Mouse (Mus musculus): ENCODE data around the gene Kctd5. TPM values are rescaled to one million over a fixed set of nuclear protein-coding genes. Genes with fewer than 3 reads are reported as not detected.

Gene Kctd5
- polyA plus RNA-seq, 1 experiment from 2014 or later: 10.3 TPM

DNA sequence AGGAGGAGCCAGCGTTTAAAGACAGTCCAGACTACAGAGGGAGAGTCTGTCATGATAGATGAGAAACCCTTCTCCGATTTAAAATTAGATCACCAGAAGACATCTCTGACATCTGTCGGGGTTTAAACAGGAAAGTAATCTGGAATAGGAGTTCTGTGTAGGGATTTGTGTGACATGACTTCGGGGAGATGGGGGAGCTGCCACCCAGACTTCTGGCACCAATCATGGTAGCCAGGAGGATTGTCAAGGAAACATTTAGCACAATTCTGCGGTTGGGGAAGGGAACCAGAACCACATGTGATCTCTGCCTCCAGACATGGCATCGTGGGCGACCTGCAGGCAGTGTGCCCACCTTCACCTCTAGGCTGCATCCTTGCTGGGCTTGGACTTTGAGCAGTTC, 43.8 kb downstream of the Kctd5 start:
- H3K36me3 ChIP-seq (ENCODE audit: control insufficient read depth, insufficient read depth): no peaks in the 10 kb centered on the region
- no peak overlapping the region for H3K9ac ChIP-seq (ENCODE audit: low read depth, low read length)
- 58% methylated on average over 7 of the region's 7 CpGs for WGBS (ENCODE audit: insufficient replicate concordance)
- H3K4me1 ChIP-seq (ENCODE audit: control insufficient read depth, low read depth, low read length): no peaks in the 10 kb centered on the region
- H3K4me3 ChIP-seq (ENCODE audit: low read depth, low read length): no peak overlapping the region
- ATAC-seq (ENCODE audit: low read depth): no peak
- H3K27ac ChIP-seq (ENCODE audit: low read length): no peak overlapping the region
- no peaks in the 10 kb centered on the region for H3K27me3 ChIP-seq (ENCODE audit: control insufficient read depth, insufficient read depth, low read depth, low read length)
- H3K4me2 ChIP-seq (ENCODE audit: low read depth, low read length): no peak overlapping the region
- no peaks in the 10 kb centered on the region for H3K9me3 ChIP-seq (replicated peaks; ENCODE audit: control insufficient read depth, low read length)

DNA sequence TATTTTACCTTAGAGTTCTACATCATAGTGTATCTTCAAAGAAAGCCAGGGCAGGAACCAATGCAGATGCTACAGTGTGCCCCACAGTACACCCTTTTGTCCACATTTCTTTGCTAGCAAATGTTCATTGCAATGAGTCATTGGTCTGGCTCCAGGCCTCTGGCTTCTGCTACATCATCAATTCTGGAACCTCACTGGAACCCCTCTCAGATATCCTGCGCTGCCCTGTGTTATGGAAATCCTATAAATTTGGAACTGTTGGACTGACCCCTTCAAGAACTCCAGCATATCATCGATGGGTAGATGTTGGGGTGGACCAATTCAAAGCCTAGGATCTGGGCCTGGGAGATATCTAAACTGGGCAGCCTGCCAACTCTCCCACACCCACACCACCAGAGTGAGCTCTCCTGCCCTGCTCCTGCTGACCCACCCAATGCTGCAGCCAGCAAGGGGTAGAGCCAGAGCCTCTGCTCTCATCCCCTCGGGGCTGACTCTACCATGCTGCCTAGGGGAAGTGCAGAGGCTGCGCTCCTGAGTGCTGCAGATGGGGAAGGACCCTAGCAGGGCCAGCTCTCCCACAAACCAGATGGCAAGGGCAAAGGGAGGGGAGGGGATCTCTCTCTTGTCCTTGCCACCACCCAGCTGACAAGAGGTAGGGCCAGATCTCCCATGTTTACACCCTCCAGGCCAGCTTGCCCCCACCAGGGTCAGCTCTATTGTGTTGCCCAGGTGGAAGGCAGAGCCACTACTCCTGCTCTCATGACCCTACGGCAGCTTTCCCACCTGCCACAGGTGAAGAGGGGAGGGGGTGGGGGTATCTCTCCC, 51.7 kb downstream of the Kctd5 start:
- ATAC-seq (ENCODE audit: low read depth): peak; percentile 59; the same call in 1 of the 2 replicates
- H3K36me3 ChIP-seq (ENCODE audit: control insufficient read depth, insufficient read depth): no peaks in the 10 kb centered on the region
- no peak overlapping the region for H3K4me2 ChIP-seq (ENCODE audit: low read depth, low read length)
- peaks cover 3% of the 10 kb centered on the region for H3K4me1 ChIP-seq (ENCODE audit: control insufficient read depth, low read depth, low read length)
- no peak overlapping the region for H3K4me3 ChIP-seq (ENCODE audit: low read depth, low read length)
- no peaks in the 10 kb centered on the region for H3K27me3 ChIP-seq (ENCODE audit: control insufficient read depth, insufficient read depth, low read depth, low read length)
- no peak overlapping the region for H3K9ac ChIP-seq (ENCODE audit: low read depth, low read length)
- 43% methylated on average over 5 of the region's 5 CpGs for WGBS (ENCODE audit: insufficient replicate concordance)
- no peak overlapping the region for H3K27ac ChIP-seq (ENCODE audit: low read length)
- H3K9me3 ChIP-seq (replicated peaks; ENCODE audit: control insufficient read depth, low read length): no peaks in the 10 kb centered on the region

DNA sequence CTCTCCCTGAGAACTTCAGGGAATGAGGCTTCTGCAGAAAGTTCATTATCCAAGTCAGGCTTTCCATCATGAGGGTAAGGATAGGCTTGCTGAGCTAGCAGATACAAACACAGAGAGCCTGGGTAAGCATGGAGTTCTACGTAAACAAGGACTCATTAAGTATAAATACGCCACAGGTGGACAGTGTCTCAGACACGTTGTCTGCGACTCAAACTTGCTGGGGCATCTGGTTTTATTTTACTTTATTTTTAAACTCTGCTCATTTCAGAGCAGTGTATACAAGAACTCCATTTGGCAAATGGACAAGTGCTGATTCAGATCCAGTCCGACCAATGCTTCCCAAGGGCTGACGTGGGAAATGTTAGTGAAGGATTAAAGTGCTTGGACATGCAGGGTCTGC, 52.6 kb downstream of the Kctd5 start:
- WGBS (ENCODE audit: insufficient replicate concordance): 70% methylated on average over 6 of the region's 6 CpGs
- ATAC-seq (ENCODE audit: low read depth): no peak
- Histone ChIP-seq H3K9ac (ENCODE audit: low read depth, low read length) (no peak overlapping the region), H3K4me2 (ENCODE audit: low read depth, low read length) (no peak overlapping the region), H3K4me3 (ENCODE audit: low read depth, low read length) (no peak overlapping the region), H3K27ac (ENCODE audit: low read length) (no peak overlapping the region), H3K9me3 (replicated peaks; ENCODE audit: control insufficient read depth, low read length) (no peaks in the 10 kb centered on the region), H3K4me1 (ENCODE audit: control insufficient read depth, low read depth, low read length) (peaks cover 3% of the 10 kb centered on the region), H3K36me3 (ENCODE audit: control insufficient read depth, insufficient read depth) (no peaks in the 10 kb centered on the region), H3K27me3 (ENCODE audit: control insufficient read depth, insufficient read depth, low read depth, low read length) (no peaks in the 10 kb centered on the region)

DNA sequence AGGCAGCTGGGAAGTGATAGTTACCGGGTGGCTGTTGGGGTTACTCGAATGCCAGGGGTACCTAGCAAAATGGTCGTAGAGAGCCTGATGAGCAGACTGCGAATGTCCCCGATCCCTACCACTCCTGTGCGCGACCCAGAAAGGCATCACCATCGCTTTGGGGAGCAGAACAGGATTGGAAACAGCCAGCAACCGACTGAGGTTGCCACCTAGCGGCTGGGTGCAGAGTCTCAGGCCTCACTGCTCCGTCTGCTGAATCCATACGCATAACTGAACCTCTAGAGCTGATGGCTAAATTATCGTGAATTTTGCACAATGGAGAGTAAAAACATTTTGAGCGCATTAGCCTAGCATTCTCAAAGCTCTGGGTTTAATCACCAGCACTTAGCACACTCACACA, 57.6 kb downstream of the Kctd5 start:
- Histone ChIP-seq H3K4me1 (ENCODE audit: control insufficient read depth, low read depth, low read length) (no peaks in the 10 kb centered on the region), H3K27me3 (ENCODE audit: control insufficient read depth, insufficient read depth, low read depth, low read length) (no peaks in the 10 kb centered on the region), H3K9me3 (replicated peaks; ENCODE audit: control insufficient read depth, low read length) (no peaks in the 10 kb centered on the region), H3K36me3 (ENCODE audit: control insufficient read depth, insufficient read depth) (no peaks in the 10 kb centered on the region), H3K4me2 (ENCODE audit: low read depth, low read length) (no peak overlapping the region), H3K27ac (ENCODE audit: low read length) (no peak overlapping the region), H3K4me3 (ENCODE audit: low read depth, low read length) (no peak overlapping the region), H3K9ac (ENCODE audit: low read depth, low read length) (no peak overlapping the region)
- WGBS (ENCODE audit: insufficient replicate concordance): 22% methylated on average over 14 of the region's 14 CpGs
- no peak for ATAC-seq (ENCODE audit: low read depth)

DNA sequence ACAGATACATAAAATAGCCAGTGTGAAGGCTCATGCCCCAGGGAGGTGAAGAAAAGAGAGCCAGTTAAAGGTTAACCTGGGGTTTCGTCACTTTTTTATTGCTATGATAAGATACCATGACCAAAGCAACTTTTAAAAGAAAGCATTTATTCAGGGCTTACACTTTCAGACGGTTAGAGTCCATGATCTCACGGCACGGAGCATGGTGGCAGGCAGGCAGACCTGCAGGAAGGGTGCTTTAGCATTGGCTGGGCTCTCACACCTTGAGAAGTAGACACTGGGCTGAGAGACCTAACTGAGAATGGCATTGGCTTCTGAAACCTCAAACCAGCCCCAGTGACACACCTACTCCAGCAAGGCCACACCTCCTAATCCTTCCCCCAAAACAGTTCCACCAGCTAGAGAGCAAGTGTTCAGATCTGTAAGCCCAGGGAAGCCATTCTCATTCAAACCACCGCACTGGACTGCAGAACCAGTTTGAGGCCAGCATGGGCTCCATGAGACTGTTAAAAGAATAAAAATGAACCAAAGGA, 58.8 kb downstream of the Kctd5 start:
- H3K36me3 ChIP-seq (ENCODE audit: control insufficient read depth, insufficient read depth): no peaks in the 10 kb centered on the region
- no peak overlapping the region for H3K4me2 ChIP-seq (ENCODE audit: low read depth, low read length)
- no peaks in the 10 kb centered on the region for H3K9me3 ChIP-seq (replicated peaks; ENCODE audit: control insufficient read depth, low read length)
- ATAC-seq (ENCODE audit: low read depth): no peak
- H3K4me1 ChIP-seq (ENCODE audit: control insufficient read depth, low read depth, low read length): no peaks in the 10 kb centered on the region
- H3K4me3 ChIP-seq (ENCODE audit: low read depth, low read length): no peak overlapping the region
- H3K27ac ChIP-seq (ENCODE audit: low read length): no peak overlapping the region
- 55% methylated on average over 5 of the region's 5 CpGs for WGBS (ENCODE audit: insufficient replicate concordance)
- H3K27me3 ChIP-seq (ENCODE audit: control insufficient read depth, insufficient read depth, low read depth, low read length): no peaks in the 10 kb centered on the region
- H3K9ac ChIP-seq (ENCODE audit: low read depth, low read length): no peak overlapping the region

DNA sequence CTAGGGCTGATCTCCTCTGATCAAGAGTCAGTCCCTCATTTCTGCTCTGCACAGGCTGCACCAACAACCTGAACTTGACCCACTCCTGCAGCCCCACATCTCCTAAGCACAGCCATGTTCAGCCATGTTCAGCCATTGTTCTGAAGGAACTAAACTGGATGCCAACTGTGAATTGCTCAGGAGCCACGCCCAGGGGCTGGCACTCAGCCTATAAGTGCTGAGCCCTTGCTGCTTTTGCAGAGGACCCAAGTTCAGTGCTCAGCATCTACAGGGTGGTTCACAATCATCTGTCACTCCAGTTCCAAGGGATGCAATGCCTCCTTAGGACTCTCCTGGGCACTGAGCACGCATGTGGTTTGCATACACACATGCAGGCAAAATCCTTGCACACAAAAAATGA, 60.4 kb downstream of the Kctd5 start:
- no peak overlapping the region for H3K4me2 ChIP-seq (ENCODE audit: low read depth, low read length)
- no peaks in the 10 kb centered on the region for H3K4me1 ChIP-seq (ENCODE audit: control insufficient read depth, low read depth, low read length)
- ATAC-seq (ENCODE audit: low read depth): no peak
- no peaks in the 10 kb centered on the region for H3K9me3 ChIP-seq (replicated peaks; ENCODE audit: control insufficient read depth, low read length)
- no peaks in the 10 kb centered on the region for H3K36me3 ChIP-seq (ENCODE audit: control insufficient read depth, insufficient read depth)
- WGBS (ENCODE audit: insufficient replicate concordance): 60% methylated on average over 2 of the region's 2 CpGs
- no peak overlapping the region for H3K27ac ChIP-seq (ENCODE audit: low read length)
- no peak overlapping the region for H3K4me3 ChIP-seq (ENCODE audit: low read depth, low read length)
- no peak overlapping the region for H3K9ac ChIP-seq (ENCODE audit: low read depth, low read length)
- no peaks in the 10 kb centered on the region for H3K27me3 ChIP-seq (ENCODE audit: control insufficient read depth, insufficient read depth, low read depth, low read length)

DNA sequence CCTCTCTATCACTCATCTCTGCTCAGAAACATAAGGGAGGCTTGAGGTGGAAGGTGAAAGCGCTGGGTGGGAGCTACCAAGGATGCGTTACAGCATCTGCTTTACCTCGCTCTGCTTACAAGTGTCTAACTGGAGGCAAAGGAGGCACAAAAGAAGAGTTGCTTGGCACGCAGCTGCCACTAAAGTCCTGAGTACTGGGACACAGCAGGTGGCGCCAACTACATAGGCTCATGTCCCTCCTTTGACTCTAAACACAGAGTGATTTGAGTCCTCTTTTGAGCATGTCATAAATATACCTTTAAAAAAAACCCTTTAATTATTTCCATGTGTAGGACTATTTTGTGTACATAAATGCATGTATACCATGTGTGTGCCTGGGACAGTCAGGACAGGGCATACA, 63.7 kb downstream of the Kctd5 start:
- WGBS (ENCODE audit: insufficient replicate concordance): 45% methylated on average over 5 of the region's 5 CpGs
- Histone ChIP-seq H3K9me3 (replicated peaks; ENCODE audit: control insufficient read depth, low read length) (no peaks in the 10 kb centered on the region), H3K36me3 (ENCODE audit: control insufficient read depth, insufficient read depth) (no peaks in the 10 kb centered on the region), H3K27me3 (ENCODE audit: control insufficient read depth, insufficient read depth, low read depth, low read length) (no peaks in the 10 kb centered on the region), H3K4me1 (ENCODE audit: control insufficient read depth, low read depth, low read length) (no peaks in the 10 kb centered on the region), H3K4me3 (ENCODE audit: low read depth, low read length) (no peak overlapping the region), H3K27ac (ENCODE audit: low read length) (no peak overlapping the region), H3K9ac (ENCODE audit: low read depth, low read length) (no peak overlapping the region), H3K4me2 (ENCODE audit: low read depth, low read length) (no peak overlapping the region)
- no peak for ATAC-seq (ENCODE audit: low read depth)

DNA sequence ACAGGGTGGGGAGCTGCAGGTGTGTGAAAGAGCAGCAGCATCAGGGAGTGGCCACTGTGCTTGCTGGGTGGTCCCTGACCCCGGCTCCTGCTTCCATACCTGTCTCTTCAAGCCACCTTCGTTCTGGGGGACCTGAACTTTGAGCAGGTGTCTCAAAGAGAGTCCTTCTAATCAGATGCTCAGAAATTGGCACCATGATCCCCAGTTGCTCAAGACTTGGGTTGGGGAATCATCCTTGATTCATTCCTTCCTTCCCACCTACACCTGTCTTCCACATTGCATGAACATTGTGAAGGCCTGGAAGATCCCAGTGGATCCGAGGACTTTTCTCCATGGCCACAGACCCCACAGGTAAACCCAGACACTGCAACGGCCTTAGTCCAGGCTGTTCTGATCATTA, 65.2 kb downstream of the Kctd5 start:
- no peaks in the 10 kb centered on the region for H3K9me3 ChIP-seq (replicated peaks; ENCODE audit: control insufficient read depth, low read length)
- no peaks in the 10 kb centered on the region for H3K36me3 ChIP-seq (ENCODE audit: control insufficient read depth, insufficient read depth)
- no peak for ATAC-seq (ENCODE audit: low read depth)
- H3K4me2 ChIP-seq (ENCODE audit: low read depth, low read length): no peak overlapping the region
- no peaks in the 10 kb centered on the region for H3K27me3 ChIP-seq (ENCODE audit: control insufficient read depth, insufficient read depth, low read depth, low read length)
- H3K27ac ChIP-seq (ENCODE audit: low read length): no peak overlapping the region
- H3K9ac ChIP-seq (ENCODE audit: low read depth, low read length): no peak overlapping the region
- no peak overlapping the region for H3K4me3 ChIP-seq (ENCODE audit: low read depth, low read length)
- no peaks in the 10 kb centered on the region for H3K4me1 ChIP-seq (ENCODE audit: control insufficient read depth, low read depth, low read length)
- 52% methylated on average over 4 of the region's 4 CpGs for WGBS (ENCODE audit: insufficient replicate concordance)

DNA sequence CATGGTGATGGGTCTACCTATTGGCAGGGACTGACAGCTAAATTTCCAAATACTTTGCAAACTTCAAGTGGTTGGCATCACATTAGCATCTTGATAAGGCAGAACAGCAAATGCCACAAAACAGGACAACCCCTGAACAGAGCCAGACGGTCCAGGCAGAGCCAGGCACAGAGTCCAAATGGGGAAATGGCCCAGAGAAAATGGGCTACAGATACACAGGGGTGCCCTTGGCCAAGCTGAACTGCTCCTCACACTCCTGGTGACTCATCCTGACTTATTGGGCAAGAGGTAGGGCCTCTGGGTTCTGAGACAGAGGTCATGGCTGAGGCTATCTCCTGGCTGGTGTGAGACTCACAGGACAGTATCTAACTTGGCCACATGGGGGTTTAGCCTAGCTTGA, 65.9 kb downstream of the Kctd5 start:
- no peaks in the 10 kb centered on the region for H3K36me3 ChIP-seq (ENCODE audit: control insufficient read depth, insufficient read depth)
- H3K4me2 ChIP-seq (ENCODE audit: low read depth, low read length): no peak overlapping the region
- no peak; the same call in 1 of the 2 replicates for ATAC-seq (ENCODE audit: low read depth)
- H3K9me3 ChIP-seq (replicated peaks; ENCODE audit: control insufficient read depth, low read length): no peaks in the 10 kb centered on the region
- H3K27me3 ChIP-seq (ENCODE audit: control insufficient read depth, insufficient read depth, low read depth, low read length): no peaks in the 10 kb centered on the region
- WGBS (ENCODE audit: insufficient replicate concordance): 33% methylated on average over 1 of the region's 1 CpGs
- H3K4me3 ChIP-seq (ENCODE audit: low read depth, low read length): no peak overlapping the region
- H3K4me1 ChIP-seq (ENCODE audit: control insufficient read depth, low read depth, low read length): no peaks in the 10 kb centered on the region
- no peak overlapping the region for H3K9ac ChIP-seq (ENCODE audit: low read depth, low read length)
- H3K27ac ChIP-seq (ENCODE audit: low read length): no peak overlapping the region
